Mouse (Mus musculus) neural tube, embryonic 11.5 days (tissue): ENCODE results near the gene Lcp2. TPM values are rescaled to one million over a fixed set of nuclear protein-coding genes. Genes with fewer than 3 reads are reported as not detected.

Experiments
- ATAC-seq: fragments of 200-750 bp; cut with Nextera tagmentation; 2 replicates; pipeline ENCODE4 v1.8.0; 2017; ENCODE audit warnings: moderate number of reproducible peaks, mild to moderate bottlenecking, moderate TSS enrichment, moderate library complexity; ENCODE audit not compliant: insufficient read depth, low FRiP score, low TSS enrichment
- DNase-seq: peaks from one replicate; pipeline ENCODE4 v3.0.0-alpha.2; 2015; ENCODE audit warnings: low spot score
- H3K27ac ChIP-seq: fragments of 300-500 bp; sonication (generic); 2 replicates; pipeline ENCODE4 v1.5.1; 2014; ENCODE audit warnings: low read depth, mild to moderate bottlenecking, low read length
- H3K27me3 ChIP-seq: fragments of 300-500 bp; sonication (generic); 2 replicates; pipeline ENCODE4 v1.6.1; 2014; ENCODE audit warnings: mild to moderate bottlenecking, low read length, mixed read lengths; ENCODE audit not compliant: control insufficient read depth, insufficient read depth
- H3K36me3 ChIP-seq: fragments of 300-500 bp; sonication (generic); 2 replicates; pipeline ENCODE4 v1.6.1; 2014; ENCODE audit warnings: mild to moderate bottlenecking, low read length, moderate library complexity, mixed read lengths; ENCODE audit not compliant: control insufficient read depth, insufficient read depth
- H3K4me1 ChIP-seq: fragments of 300-500 bp; sonication (generic); 2 replicates; pipeline ENCODE4 v1.6.1; 2014; ENCODE audit warnings: low read length, mixed read lengths; ENCODE audit not compliant: control insufficient read depth, insufficient read depth
- H3K4me2 ChIP-seq: fragments of 300-500 bp; sonication (generic); 2 replicates; pipeline ENCODE4 v1.6.1; 2014; ENCODE audit warnings: low read depth, mild to moderate bottlenecking, moderate library complexity
- H3K4me3 ChIP-seq: fragments of 300-500 bp; sonication (generic); 2 replicates; pipeline ENCODE4 v1.5.1; 2014; ENCODE audit warnings: low read depth, low read length
- H3K9ac ChIP-seq: fragments of 300-500 bp; sonication (generic); 2 replicates; pipeline ENCODE4 v1.6.1; 2014; ENCODE audit warnings: mild to moderate bottlenecking, low read length
- H3K9me3 ChIP-seq: fragments of 300-500 bp; sonication (generic); 2 replicates; pipeline ENCODE4 v1.6.1; 2016; ENCODE audit warnings: low read length; ENCODE audit not compliant: control insufficient read depth
- WGBS: fragments of 180-500 bp; shearing (Covaris S2); extraction: QIAGEN DNeasy Blood & Tissue Kit; methylation state at CpG from one replicate; pipeline ENCODE4 v1.1.7; 2014; 5-methylcytosine and 5-hydroxymethylcytosine counted together
- polyA plus RNA-seq: library from polyadenylated mRNA; unstranded; fragments of >200 nt; fragmentation: Nextera tagmentation; extraction: Ambion mirVana; gene quantifications from 2 replicates; pipeline ENCODE4 v1.2.1, GENCODE M21; 2014

Gene Lcp2
- polyA plus RNA-seq, 1 experiment from 2014 or later: 2.2 TPM

DNA sequence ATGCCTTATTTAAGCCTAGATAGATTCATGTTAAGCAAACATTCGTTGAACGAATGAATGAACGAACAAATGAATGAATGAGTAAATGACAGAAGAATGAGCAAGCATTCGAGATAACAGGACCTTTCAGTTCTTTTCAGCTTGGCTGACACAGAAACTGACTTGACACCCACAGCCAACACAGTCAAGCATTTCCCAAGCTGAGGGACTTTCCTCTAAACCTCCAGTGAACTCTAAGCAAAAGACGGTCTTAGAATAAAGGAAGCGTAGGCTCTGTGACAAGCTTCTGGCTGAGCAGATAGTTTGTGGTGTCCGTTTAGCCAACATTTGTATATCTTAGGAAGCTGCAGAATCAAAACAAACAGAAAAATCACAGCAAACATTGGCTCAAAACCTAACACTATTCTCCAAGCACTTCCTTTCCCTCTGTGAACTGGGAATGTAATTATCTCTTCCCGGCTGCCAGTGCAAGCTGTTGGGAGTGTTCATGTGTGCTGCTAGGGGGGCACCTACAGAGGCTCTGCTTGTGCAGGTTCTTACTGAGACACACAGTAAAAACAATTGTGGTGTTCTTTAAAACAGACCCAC lies 39.5 kb downstream of the Lcp2 start:
- Histone ChIP-seq H3K36me3 (no peaks in the 10 kb centered on the region), H3K4me2 (no peak overlapping the region), H3K27ac (no peak overlapping the region), H3K4me3 (no peak overlapping the region), H3K9me3 (no peaks in the 10 kb centered on the region), H3K4me1 (no peaks in the 10 kb centered on the region), H3K9ac (no peak overlapping the region), H3K27me3 (no peaks in the 10 kb centered on the region)
- DNase-seq: no peak
- WGBS: 78% methylated on average over 8 of the region's 8 CpGs
- ATAC-seq: no peak

DNA sequence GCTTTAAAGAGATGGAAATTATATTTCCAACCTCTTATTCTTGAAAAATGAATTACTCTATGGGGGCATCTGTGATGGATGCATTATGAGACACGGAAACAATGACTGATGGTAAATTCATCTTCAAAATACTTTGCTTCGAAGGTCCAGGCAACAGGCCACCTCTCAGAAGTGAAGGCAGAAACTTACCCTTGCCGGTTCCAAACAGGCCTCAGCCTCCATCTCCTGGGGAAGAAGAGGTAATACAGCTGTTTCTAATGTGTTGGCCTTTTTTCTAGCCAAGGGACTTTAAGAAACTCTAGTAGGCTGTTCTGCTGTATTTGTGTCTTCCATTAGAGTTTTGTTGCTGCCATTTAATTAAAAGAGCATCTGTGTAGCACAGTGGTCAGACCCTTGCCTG lies 40.3 kb downstream of the Lcp2 start:
- Histone ChIP-seq H3K4me2 (no peak overlapping the region), H3K27ac (no peak overlapping the region), H3K9me3 (no peaks in the 10 kb centered on the region), H3K4me1 (no peaks in the 10 kb centered on the region), H3K9ac (no peak overlapping the region), H3K27me3 (no peaks in the 10 kb centered on the region), H3K36me3 (no peaks in the 10 kb centered on the region), H3K4me3 (no peak overlapping the region)
- WGBS: 80% methylated on average over 3 of the region's 3 CpGs
- no peak for DNase-seq
- no peak for ATAC-seq

DNA sequence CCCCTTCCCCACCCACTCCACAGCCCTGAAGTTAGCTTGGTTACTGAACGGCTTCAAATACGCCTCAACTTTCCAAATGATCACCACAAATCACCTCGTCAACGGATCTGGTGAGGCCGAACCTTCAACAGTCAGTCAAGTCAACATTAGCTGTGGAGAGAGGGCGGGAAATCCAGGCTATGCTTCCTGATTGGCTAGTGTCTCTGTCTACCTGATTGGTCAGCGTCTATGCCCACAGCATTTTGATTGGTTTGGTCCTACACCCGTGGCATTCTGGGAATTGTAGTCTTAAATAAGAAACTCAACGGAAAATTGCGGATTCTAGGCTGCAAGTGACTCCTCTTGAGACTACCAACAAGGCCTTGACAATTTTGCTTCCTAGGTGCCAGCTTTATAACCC lies 51.7 kb downstream of the Lcp2 start, which contains the start of gene 4930469K13Rik:
4930469K13Rik (minus strand) TSS at position 133 of the 400 bp plus-strand sequence.
- Histone ChIP-seq H3K27ac (no peak within 1 kb of the TSS), H3K9ac (no peak within 1 kb of the TSS), H3K4me1 (no peaks in the 10 kb centered on the region), H3K4me3 (no peak within 1 kb of the TSS), H3K4me2 (no peak within 1 kb of the TSS), H3K27me3 (no peaks in the 10 kb centered on the region), H3K36me3 (no peaks in the 10 kb centered on the region), H3K9me3 (no peaks in the 10 kb centered on the region)
- DNase-seq: no peak
- no peak for ATAC-seq
- WGBS: 81% methylated on average over 10 of the region's 10 CpGs

DNA sequence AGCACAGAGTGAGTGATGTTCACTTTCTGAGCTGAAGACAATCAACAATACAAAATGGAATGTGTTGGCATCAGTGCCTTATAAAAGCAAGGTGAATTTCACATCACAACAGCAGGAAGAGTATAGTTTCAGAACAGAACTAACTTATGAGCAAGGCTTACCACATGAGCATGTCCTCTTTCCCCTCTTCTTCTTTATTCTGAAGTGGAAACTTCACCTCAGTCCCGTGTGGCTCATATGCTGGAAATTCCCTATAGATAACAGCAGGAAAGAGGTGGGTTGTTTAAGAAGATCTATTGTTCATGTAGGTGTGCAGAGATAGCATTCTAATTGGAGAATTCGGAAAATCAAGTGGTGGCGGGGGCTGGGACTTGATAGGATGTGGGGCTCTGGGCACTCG lies 55.1 kb downstream of the Lcp2 start:
- ATAC-seq (no peak), DNase-seq (no peak)
- WGBS: 87% methylated on average over 4 of the region's 4 CpGs
- H3K4me3 ChIP-seq: no peak overlapping the region
- H3K4me2 ChIP-seq: no peak overlapping the region
- no peaks in the 10 kb centered on the region for H3K9me3 ChIP-seq
- H3K27ac ChIP-seq: no peak overlapping the region
- no peaks in the 10 kb centered on the region for H3K4me1 ChIP-seq
- H3K36me3 ChIP-seq: no peaks in the 10 kb centered on the region
- no peaks in the 10 kb centered on the region for H3K27me3 ChIP-seq
- H3K9ac ChIP-seq: no peak overlapping the region

DNA sequence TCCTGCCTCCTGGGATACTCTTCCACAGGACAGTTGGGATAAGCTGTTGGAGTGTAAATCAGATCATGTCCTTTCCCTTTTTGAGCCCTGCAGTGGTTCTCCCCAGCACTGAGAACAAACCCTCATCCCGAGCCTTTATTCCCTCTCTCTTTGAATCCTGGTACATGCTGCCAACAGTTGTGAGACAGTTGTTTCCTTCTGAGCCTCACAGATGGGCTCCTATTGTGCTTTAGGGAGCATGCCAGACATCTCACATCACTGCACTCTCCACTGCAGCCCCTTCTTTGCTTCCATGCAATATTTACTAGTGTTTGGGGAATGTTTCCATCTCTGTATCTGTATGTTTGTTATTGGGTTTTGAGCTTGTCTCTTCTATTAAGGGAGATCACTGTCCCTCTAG lies 58.2 kb downstream of the Lcp2 start:
- 30% methylated on average over 1 of the region's 1 CpGs for WGBS
- H3K4me2 ChIP-seq: no peak overlapping the region
- ATAC-seq (no peak), DNase-seq (no peak)
- H3K9ac ChIP-seq: no peak overlapping the region
- no peak overlapping the region for H3K27ac ChIP-seq
- no peaks in the 10 kb centered on the region for H3K9me3 ChIP-seq
- H3K27me3 ChIP-seq: no peaks in the 10 kb centered on the region
- H3K36me3 ChIP-seq: no peaks in the 10 kb centered on the region
- H3K4me3 ChIP-seq: no peak overlapping the region
- H3K4me1 ChIP-seq: no peaks in the 10 kb centered on the region

DNA sequence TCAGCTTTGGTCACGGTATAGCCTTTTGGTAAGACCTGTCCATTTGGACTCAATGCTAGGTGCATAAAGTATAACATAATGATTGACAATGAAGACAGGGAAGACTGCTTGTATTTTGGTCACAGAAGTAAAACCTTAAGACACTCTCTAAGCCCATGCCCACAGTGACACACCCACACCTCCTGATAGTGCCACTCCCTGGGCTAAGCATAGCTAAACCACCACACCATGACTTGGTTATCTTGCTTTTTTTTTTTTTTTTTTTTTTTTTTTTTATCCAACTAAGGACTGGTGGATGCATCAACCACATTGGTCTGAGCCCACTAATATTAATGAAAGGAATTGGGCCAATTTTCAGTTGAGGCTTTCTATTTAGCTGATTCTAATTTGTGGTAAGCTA lies 62.5 kb downstream of the Lcp2 start:
- no peak for ATAC-seq
- 91% methylated on average over 1 of the region's 1 CpGs for WGBS
- Histone ChIP-seq H3K27me3 (no peaks in the 10 kb centered on the region), H3K4me3 (no peak overlapping the region), H3K27ac (no peak overlapping the region), H3K4me1 (no peaks in the 10 kb centered on the region; the same call in 1 of the 2 replicates), H3K9ac (no peak overlapping the region), H3K9me3 (no peaks in the 10 kb centered on the region), H3K36me3 (no peaks in the 10 kb centered on the region), H3K4me2 (no peak overlapping the region)
- DNase-seq: no peak

DNA sequence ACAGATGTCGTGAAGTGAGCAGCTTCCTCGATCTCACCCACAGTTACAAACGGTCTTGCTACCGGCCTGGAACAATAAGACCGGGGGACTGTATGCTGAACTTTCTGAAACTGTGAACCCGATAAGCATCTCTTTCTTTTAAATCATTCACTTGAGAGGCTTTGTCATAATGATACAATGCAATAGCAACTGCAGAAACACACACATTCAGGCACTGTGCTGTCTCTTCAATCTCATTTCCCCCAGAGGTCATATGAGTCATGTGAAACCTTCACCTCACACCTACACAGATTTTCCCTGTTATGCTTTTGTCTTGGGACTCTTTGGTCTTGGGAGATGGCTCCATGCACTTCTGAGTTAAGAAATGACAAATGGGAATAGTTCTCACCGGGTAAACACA lies 65.2 kb downstream of the Lcp2 start:
- no peak for DNase-seq
- Histone ChIP-seq H3K27ac (no peak overlapping the region), H3K4me2 (no peak overlapping the region), H3K27me3 (no peaks in the 10 kb centered on the region), H3K9ac (no peak overlapping the region), H3K4me3 (no peak overlapping the region), H3K36me3 (no peaks in the 10 kb centered on the region), H3K9me3 (no peaks in the 10 kb centered on the region), H3K4me1 (no peaks in the 10 kb centered on the region; the same call in 1 of the 2 replicates)
- ATAC-seq: no peak
- WGBS: 45% methylated on average over 7 of the region's 7 CpGs

DNA sequence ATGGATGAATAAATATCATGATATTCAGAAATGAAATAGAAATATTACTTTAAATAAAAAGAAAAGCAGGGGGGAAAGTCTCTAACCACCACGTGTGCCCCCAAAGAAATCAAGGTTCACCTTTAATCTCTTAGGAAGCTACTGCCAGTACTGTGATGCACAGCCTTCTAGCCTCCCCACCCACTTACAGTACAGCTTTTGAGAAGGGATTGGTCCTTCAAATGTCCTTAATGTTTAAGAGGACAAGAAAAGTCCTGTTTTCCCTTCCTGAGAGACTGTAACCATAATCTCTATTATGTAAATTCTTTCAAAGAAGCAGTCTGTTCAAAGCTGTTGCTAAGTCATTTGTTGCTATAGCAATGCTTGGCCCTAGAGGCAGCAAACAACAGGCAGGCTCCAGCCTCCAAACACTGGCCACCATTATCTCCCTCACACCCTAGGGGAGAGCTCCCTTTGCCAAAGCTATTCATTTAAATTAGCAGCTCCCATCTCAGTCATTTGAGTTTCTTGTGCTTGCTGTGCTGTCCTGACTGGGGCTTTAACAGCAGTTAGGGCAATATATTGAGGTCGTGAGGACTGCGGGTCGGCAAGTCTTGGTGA lies 66.2 kb downstream of the Lcp2 start:
- H3K27me3 ChIP-seq: no peaks in the 10 kb centered on the region
- DNase-seq (peak; percentile 62), ATAC-seq (peak; percentile 91)
- WGBS: 28% methylated on average over 4 of the region's 4 CpGs
- no peak overlapping the region for H3K27ac ChIP-seq
- no peak overlapping the region for H3K9ac ChIP-seq
- H3K4me1 ChIP-seq: no peaks in the 10 kb centered on the region; the same call in 1 of the 2 replicates
- no peaks in the 10 kb centered on the region for H3K9me3 ChIP-seq
- no peak overlapping the region for H3K4me3 ChIP-seq
- no peaks in the 10 kb centered on the region for H3K36me3 ChIP-seq
- H3K4me2 ChIP-seq: no peak overlapping the region

DNA sequence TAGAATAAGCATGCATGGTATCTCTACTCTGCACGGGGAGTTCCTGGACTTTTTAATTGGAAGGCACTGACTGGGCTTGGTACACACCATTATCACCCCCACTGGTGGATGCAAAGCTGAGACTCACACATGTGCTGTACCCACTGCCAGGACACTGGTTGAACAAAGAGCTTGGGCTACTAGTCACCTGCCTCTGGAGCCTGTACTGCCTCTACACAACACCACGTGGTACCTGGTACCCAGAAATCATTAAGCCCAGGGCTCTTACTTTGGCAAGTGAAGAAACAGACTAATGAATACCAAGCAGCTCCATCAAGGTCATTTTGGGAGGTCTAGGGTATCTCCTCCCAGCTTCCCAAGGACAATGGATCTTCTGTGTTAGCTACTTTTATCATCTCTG lies 67.0 kb downstream of the Lcp2 start:
- H3K36me3 ChIP-seq: no peaks in the 10 kb centered on the region
- H3K9me3 ChIP-seq: no peaks in the 10 kb centered on the region
- WGBS: 60% methylated on average over 2 of the region's 2 CpGs
- H3K4me3 ChIP-seq: no peak overlapping the region
- ATAC-seq: 0 out of 2 replicates have a peak, but pooled peaks have one; percentile 25
- H3K27ac ChIP-seq: peak overlapping the region; percentile 20; the same call in 1 of the 2 replicates
- no peak overlapping the region for H3K9ac ChIP-seq
- H3K27me3 ChIP-seq: no peaks in the 10 kb centered on the region
- no peak for DNase-seq
- no peaks in the 10 kb centered on the region; the same call in 1 of the 2 replicates for H3K4me1 ChIP-seq
- no peak overlapping the region for H3K4me2 ChIP-seq
